Mouse (Mus musculus): ENCODE results near the gene Blm.

DNA sequence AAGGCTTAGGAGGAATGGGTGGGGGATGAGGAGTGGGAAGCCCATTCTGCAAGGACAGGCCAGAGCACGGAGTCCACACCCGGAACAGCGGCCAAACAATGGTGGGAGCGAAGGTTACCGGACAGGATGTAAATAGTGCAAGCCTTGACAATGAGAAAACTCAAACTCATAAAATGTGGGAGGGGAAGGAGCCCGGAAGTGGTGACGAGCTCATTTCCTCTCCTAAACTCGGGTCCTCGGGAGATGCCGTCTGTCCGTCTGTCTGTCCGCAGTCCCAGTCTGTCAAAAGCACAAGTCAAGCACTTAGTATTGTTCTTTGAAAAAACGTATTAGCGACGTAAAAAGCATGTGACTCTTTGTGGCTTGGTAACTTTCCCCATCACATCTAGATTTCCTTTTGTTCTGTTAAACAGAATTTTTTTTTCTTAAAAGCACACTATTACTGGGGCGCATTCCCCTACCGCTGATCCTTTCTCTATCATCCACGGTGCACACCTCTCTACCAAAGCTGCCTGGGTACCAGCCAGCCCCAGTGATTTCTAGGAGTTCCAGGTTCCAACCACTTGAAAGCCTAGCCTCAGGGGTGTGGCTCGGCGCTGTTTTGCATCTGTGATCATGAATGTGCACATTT lies 48.0 kb upstream of the Blm start:
- TF ChIP-seq CTCF (IDR thresholded peaks at IDR 0.05; ENCODE audit: low read depth) (no peak), EP300 (IDR thresholded peaks at IDR 0.05; ENCODE audit: low read depth) (no peak)
